Mouse (Mus musculus) erythroblast, embryonic 14.5 days (primary cell): ENCODE results near the gene Grk3.

Source experiments
- GATA1 ChIP-seq: IDR thresholded peaks from 2 replicates; pipeline ENCODE4 v1.6.1; 2012; ENCODE audit warnings: low read length, inconsistent platforms, mixed read lengths
- TAL1 ChIP-seq: IDR thresholded peaks from 3 replicates; pipeline ENCODE4 v1.6.1; 2012; ENCODE audit warnings: low read length, inconsistent platforms, mixed read lengths

DNA sequence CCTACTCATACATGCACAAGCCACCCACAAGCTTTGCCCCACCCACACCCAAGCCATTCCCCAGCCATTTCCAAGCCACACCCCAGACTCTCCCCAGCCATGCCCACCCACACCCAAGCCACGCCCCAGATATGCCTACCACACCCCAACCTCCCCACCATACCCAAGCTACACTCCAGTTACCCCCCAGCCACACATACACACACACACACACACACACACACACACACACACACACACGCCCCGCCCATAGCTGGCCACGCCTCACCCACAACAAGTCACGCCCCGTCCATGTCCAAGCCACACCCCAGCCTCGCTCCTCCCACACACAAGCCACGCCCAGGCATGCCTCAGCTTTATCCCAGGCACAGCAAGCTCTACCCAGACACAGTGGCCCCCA lies 16.4 kb downstream of the Grk3 start:
- TF ChIP-seq GATA1: no peak
- TF ChIP-seq TAL1: no peak
